Mouse (Mus musculus) lung, postnatal 10 days (tissue): ENCODE results near the gene Gm21637.
"Not testable (repeated sequence)": the region's sequence is repeated elsewhere in the genome, so short reads cannot be mapped to it uniquely, and the experiment has no call there.

ENCODE experiments used
- DNase-seq: peaks from one replicate; pipeline ENCODE4 v3.0.0; 2021

The Gm21637 gene

DNA sequence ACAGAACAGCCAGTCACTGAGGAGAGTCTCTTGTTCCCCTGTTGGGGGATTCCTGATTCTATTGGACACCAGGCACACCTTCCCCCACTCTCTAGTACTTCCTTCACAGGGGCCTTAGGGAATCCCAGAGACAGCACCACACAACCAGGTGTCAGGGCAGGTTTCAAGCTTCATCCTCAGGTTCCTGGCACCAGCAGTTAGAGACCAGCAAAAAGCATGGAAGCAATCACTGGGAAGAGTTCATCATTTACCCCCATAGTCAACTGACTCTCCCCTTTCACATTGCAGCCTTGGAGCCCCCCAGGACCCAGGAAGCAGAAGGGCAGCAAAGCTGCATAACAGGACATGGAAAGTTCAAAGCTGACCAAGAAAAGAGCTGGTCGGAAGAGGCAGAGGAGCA lies at the start of gene Gm21637:
Gm21637 (plus strand) TSS at position 301 of the 400 bp plus-strand sequence.
- not testable (repeated sequence) for DNase-seq
